Mouse (Mus musculus) olfactory bulb, adult 2 months (tissue): ENCODE measurements around the gene Gm28308. TPM values are rescaled to one million over a fixed set of nuclear protein-coding genes. Genes with fewer than 3 reads are reported as not detected.

Experiments used
- H3K27ac ChIP-seq: fragments of 200-500 bp; 2 replicates; pipeline ENCODE4 v1.5.1; 2012; ENCODE audit warnings: low read depth, low read length; ENCODE audit not compliant: insufficient read depth
- H3K4me1 ChIP-seq: fragments of 200-500 bp; 2 replicates; pipeline ENCODE4 v1.6.1; 2012; ENCODE audit warnings: low read length; ENCODE audit not compliant: control insufficient read depth, insufficient read depth
- H3K4me3 ChIP-seq: fragments of 200-500 bp; 2 replicates; pipeline ENCODE4 v1.5.1; 2012; ENCODE audit warnings: mild to moderate bottlenecking, low read depth, low read length, moderate library complexity; ENCODE audit not compliant: insufficient read depth
- CTCF ChIP-seq: fragments of 200-500 bp; IDR thresholded peaks from 2 replicates; pipeline ENCODE4 v1.5.1; 2012; ENCODE audit warnings: low read depth, mild to moderate bottlenecking, low read length, moderate library complexity; ENCODE audit not compliant: insufficient read depth
- POLR2A ChIP-seq: fragments of 200-500 bp; IDR thresholded peaks from 2 replicates; pipeline ENCODE4 v1.6.1; 2012; ENCODE audit warnings: mild to moderate bottlenecking, low read depth, low read length, moderate library complexity; ENCODE audit not compliant: insufficient read depth
- WGBS: fragments of 180-500 bp; shearing (Covaris S2); methylation state at CpG from one replicate; pipeline ENCODE4 v1.1.7; 2018; 5-methylcytosine and 5-hydroxymethylcytosine counted together
- polyA plus RNA-seq: library from polyadenylated mRNA; stranded (reverse); fragments of >200 nt; gene quantifications from 2 replicates; pipeline ENCODE4 v1.2.4, GENCODE M21; 2012; ENCODE audit warnings: low replicate concordance; ENCODE audit not compliant: missing spikeins, insufficient read depth, insufficient read length

Gene Gm28308
- polyA plus RNA-seq, 1 experiment, result not detected

- 8% methylated on average over 18 of the region's 18 CpGs for WGBS
- no peak overlapping the region for H3K4me3 ChIP-seq
Observed at GRCm38 (mm10) chr6:52208868-52209684, 4.1 kb downstream of the Gm28308 start.

GRCm38 (mm10) chr6:52208072-52208867, 4.9 kb downstream of the Gm28308 start, which contains the start of gene Hoxa6:
Gene Hoxa6 (minus strand): TSS chr6:52208722.
- TF ChIP-seq CTCF, result no peak
- no peak for TF ChIP-seq POLR2A
- no peak within 1 kb of the TSS for H3K27ac ChIP-seq
- WGBS, result 1% methylated on average over 47 of the region's 47 CpGs
- H3K4me3 ChIP-seq, result no peak within 1 kb of the TSS
- H3K4me1 ChIP-seq, result peaks cover 4% of the 10 kb centered on the region

More at GRCm38 (mm10) chr6:52208868-52209684, 4.1 kb downstream of the Gm28308 start:
- Histone ChIP-seq H3K27ac (no peak overlapping the region), H3K4me1 (no peaks in the 10 kb centered on the region)
- TF ChIP-seq POLR2A (no peak), CTCF (no peak)

GRCm38 (mm10) chr6:52207684-52207976, 5.5 kb downstream of the Gm28308 start:
- Histone ChIP-seq H3K27ac (no peak overlapping the region), H3K4me3 (no peak overlapping the region), H3K4me1 (peaks cover 4% of the 10 kb centered on the region)
- TF ChIP-seq POLR2A (no peak), CTCF (no peak)

GRCm38 (mm10) chr6:52206882-52207683, 6.1 kb downstream of the Gm28308 start:
- H3K27ac ChIP-seq, result no peak overlapping the region
- H3K4me1 ChIP-seq, result peaks cover 4% of the 10 kb centered on the region
- WGBS, result 8% methylated on average over 4 of the region's 4 CpGs
- TF ChIP-seq CTCF, result no peak
- H3K4me3 ChIP-seq, result no peak overlapping the region

GRCm38 (mm10) chr6:52205638-52206621, 7.2 kb downstream of the Gm28308 start:
- Histone ChIP-seq H3K4me3 (no peak overlapping the region), H3K27ac (no peak overlapping the region), H3K4me1 (peaks cover 4% of the 10 kb centered on the region)
- 5% methylated on average over 55 of the region's 55 CpGs for WGBS
- TF ChIP-seq POLR2A, result no peak
- TF ChIP-seq CTCF, result no peak

GRCm38 (mm10) chr6:52205221-52205620, 7.9 kb downstream of the Gm28308 start:
- H3K4me1 ChIP-seq, result peaks cover 4% of the 10 kb centered on the region
- no peak overlapping the region for H3K4me3 ChIP-seq
- TF ChIP-seq CTCF, result no peak
- TF ChIP-seq POLR2A, result no peak
- WGBS, result 5% methylated on average over 14 of the region's 14 CpGs
- no peak overlapping the region for H3K27ac ChIP-seq

GRCm38 (mm10) chr6:52204050-52204752, 8.9 kb downstream of the Gm28308 start, which contains the start of gene Hoxa5:
Gene Hoxa5 (minus strand): TSS chr6:52204587.
- H3K4me3 ChIP-seq, result no peak within 1 kb of the TSS
- TF ChIP-seq POLR2A (no peak), CTCF (no peak)
- no peak within 1 kb of the TSS for H3K27ac ChIP-seq
- peaks cover 4% of the 10 kb centered on the region for H3K4me1 ChIP-seq
- WGBS, result 2% methylated on average over 65 of the region's 65 CpGs
